Comparison of ENCODE assay signal across 8 mouse cellular contexts in genomic region chr13:13328876-13329275, GRCm38 (mm10).
DNase-seq lines count a peak whose midpoint lies in the region; ATAC-seq lines count a peak whose summit lies in the region.

No protein-coding gene starts in this region.

- H3K4me1 ChIP-seq in kidney, embryonic 15.5 days = no peaks in the 10 kb centered on the region
- H3K4me1 ChIP-seq in limb, embryonic 12.5 days (replicated peaks) = no peaks in the 10 kb centered on the region

- no peaks in the 10 kb centered on the region for H3K36me3 ChIP-seq in kidney, embryonic 15.5 days
- H3K36me3 ChIP-seq in limb, embryonic 12.5 days = no peaks in the 10 kb centered on the region

- 0% methylated on average over 2 of the region's 2 CpGs for WGBS in kidney, embryonic 15.5 days
- WGBS in limb, embryonic 12.5 days = 0% methylated on average over 2 of the region's 2 CpGs

- peak; percentile 78 for DNase-seq in kidney, adult 18-20 months
- DNase-seq in ES-CJ7 (ENCODE audit: low read depth, low spot score) = peak; percentile 60
- DNase-seq in adrenal gland, postnatal 10 days = peak; percentile 80
- peak; percentile 63 for DNase-seq in gastrocnemius, postnatal 10 days
- DNase-seq in retina, postnatal 1 day = peak; percentile 53

- no peaks in the 10 kb centered on the region for H3K27me3 ChIP-seq in kidney, embryonic 15.5 days
- no peaks in the 10 kb centered on the region for H3K27me3 ChIP-seq in limb, embryonic 12.5 days

- no peak overlapping the region for H3K4me2 ChIP-seq in kidney, embryonic 15.5 days
- H3K4me2 ChIP-seq in limb, embryonic 12.5 days = no peak overlapping the region

- H3K4me3 ChIP-seq in kidney, embryonic 15.5 days (replicated peaks) = no peak overlapping the region
- no peak overlapping the region for H3K4me3 ChIP-seq in limb, embryonic 12.5 days (replicated peaks)

- H3K9ac ChIP-seq in kidney, embryonic 15.5 days = no peak overlapping the region
- H3K9ac ChIP-seq in limb, embryonic 12.5 days (replicated peaks) = no peak overlapping the region

- H3K9me3 ChIP-seq in kidney, embryonic 15.5 days (replicated peaks) = no peaks in the 10 kb centered on the region
- H3K9me3 ChIP-seq in limb, embryonic 12.5 days = no peaks in the 10 kb centered on the region

- H3K27ac ChIP-seq in kidney, embryonic 15.5 days = no peak overlapping the region
- no peak overlapping the region for H3K27ac ChIP-seq in limb, embryonic 12.5 days

- no peak for ATAC-seq in kidney, embryonic 15.5 days (replicated peaks; ENCODE audit: low FRiP score)
- 0 out of 2 replicates have a peak, but pooled peaks have one; percentile 63 for ATAC-seq in limb, embryonic 12.5 days (ENCODE audit: insufficient number of reproducible peaks, insufficient read depth, low FRiP score, low TSS enrichment, low read depth)
- ATAC-seq in monocyte, adult 5-6 weeks (replicated peaks; ENCODE audit: insufficient number of reproducible peaks, low FRiP score, low TSS enrichment, poor library complexity, severe bottlenecking) = no peak
